Mouse (Mus musculus): ENCODE data around the gene Xpot.

DNA sequence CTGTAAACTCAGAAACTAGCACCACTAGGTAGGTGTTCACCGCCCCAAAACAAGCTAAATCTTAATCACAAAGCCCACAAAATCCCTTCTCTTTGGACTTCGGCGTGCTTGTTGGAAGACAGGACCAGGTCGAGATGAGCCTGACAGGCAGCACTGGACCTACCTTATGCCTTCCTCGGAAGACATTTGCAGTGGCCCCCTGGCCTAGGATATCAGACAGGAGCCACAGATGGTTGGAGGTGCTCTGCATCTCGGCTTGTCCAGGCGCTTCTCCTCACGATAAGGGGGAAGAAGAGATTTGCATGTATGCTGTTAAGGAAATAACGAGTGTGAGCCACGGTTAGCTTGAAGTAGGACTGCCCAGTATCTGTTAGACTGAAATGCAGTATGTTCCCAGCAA is 42.1 kb downstream of the Xpot start:
- TF ChIP-seq CTCF (IDR thresholded peaks at IDR 0.05; ENCODE audit: extremely low read depth, insufficient read depth, insufficient read length, insufficient replicate concordance), result no peak
- TF ChIP-seq POLR2A (IDR thresholded peaks at IDR 0.05; ENCODE audit: low read depth, low read length), result no peak
